Mouse (Mus musculus) MEL (cell line): ENCODE results near the gene Slc22a23. TPM values are rescaled to one million over a fixed set of nuclear protein-coding genes. Genes with fewer than 3 reads are reported as not detected.

Source experiments
- DNase-seq: peaks from one replicate; pipeline ENCODE4 v3.0.0; 2011; ENCODE audit warnings: low read depth, low spot score
- H3K27ac ChIP-seq: 2 replicates; pipeline ENCODE4 v1.5.1; 2012; ENCODE audit warnings: low read depth, mild to moderate bottlenecking, control low read depth, low read length, moderate library complexity; ENCODE audit not compliant: control insufficient read depth
- H3K27me3 ChIP-seq, 2 experiments: fragments of 150-350 bp in 1 of 2; sonication (generic) in 1 of 2; 2 replicates each; pipeline ENCODE4 v1.6.1; 2012; ENCODE audit warnings: low read length in 2 of 2, mild to moderate bottlenecking in 2 of 2, improper control_type of control experiment in 1 of 2, moderate library complexity in 1 of 2; ENCODE audit not compliant: insufficient read depth in 2 of 2, control insufficient read depth in 1 of 2
- H3K36me3 ChIP-seq, 2 experiments: 2 replicates each; pipeline ENCODE4 v1.6.1; 2012 to 2014; ENCODE audit warnings: low read length in 2 of 2, improper control_type of control experiment in 1 of 2, inconsistent platforms in 1 of 2, mild to moderate bottlenecking in 1 of 2; ENCODE audit not compliant: insufficient read depth in 2 of 2, control insufficient read depth in 1 of 2
- H3K4me1 ChIP-seq, 2 experiments: fragments of 150-350 bp in 1 of 2; sonication (generic) in 1 of 2; 2 replicates each; pipeline ENCODE4 v1.6.1; 2012; ENCODE audit warnings: low read length in 2 of 2, improper control_type of control experiment in 1 of 2, mild to moderate bottlenecking in 1 of 2; ENCODE audit not compliant: insufficient read depth in 2 of 2, control insufficient read depth in 1 of 2
- H3K4me3 ChIP-seq, 2 experiments: fragments of 150-350 bp in 1 of 2; sonication (generic) in 1 of 2; 2 replicates each; pipeline ENCODE4 v1.5.1; 2012; ENCODE audit warnings: low read depth in 2 of 2, low read length in 2 of 2, mild to moderate bottlenecking in 2 of 2, moderate library complexity in 2 of 2, control low read depth in 1 of 2, improper control_type of control experiment in 1 of 2; ENCODE audit not compliant: control insufficient read depth in 1 of 2, insufficient read depth in 1 of 2
- H3K79me2 ChIP-seq: 2 replicates; pipeline ENCODE4 v1.6.1; 2012; ENCODE audit warnings: mild to moderate bottlenecking, low read length, moderate library complexity; ENCODE audit not compliant: control insufficient read depth, poor library complexity, insufficient read depth
- H3K9ac ChIP-seq: 2 replicates; pipeline ENCODE4 v1.6.1; 2012; ENCODE audit warnings: low read depth, mild to moderate bottlenecking, control low read depth, low read length, moderate library complexity; ENCODE audit not compliant: control insufficient read depth, poor library complexity, severe bottlenecking
- H3K9me3 ChIP-seq: fragments of 150-350 bp; sonication (generic); replicated peaks from 2 replicates; pipeline ENCODE4 v1.6.1; 2012; ENCODE audit warnings: mild to moderate bottlenecking, low read length, improper control_type of control experiment, moderate library complexity; ENCODE audit not compliant: insufficient read depth
- E2F4 ChIP-seq: IDR thresholded peaks from 2 replicates; pipeline ENCODE4 v1.6.1; 2011; ENCODE audit warnings: low read depth, low read length, improper control_type of control experiment, borderline replicate concordance
- JUND ChIP-seq: IDR thresholded peaks from 2 replicates; pipeline ENCODE4 v1.6.1; 2011; ENCODE audit warnings: low read depth, mild to moderate bottlenecking, improper control_type of control experiment, low read length
- MAX ChIP-seq: IDR thresholded peaks from 2 replicates; pipeline ENCODE4 v1.6.1; 2011; ENCODE audit warnings: low read length, improper control_type of control experiment
- MXI1 ChIP-seq: IDR thresholded peaks from 2 replicates; pipeline ENCODE4 v1.6.1; 2011; ENCODE audit warnings: mild to moderate bottlenecking, low read depth, low read length, improper control_type of control experiment
- MYB ChIP-seq: IDR thresholded peaks from 2 replicates; pipeline ENCODE4 v1.6.1; 2011; ENCODE audit warnings: mild to moderate bottlenecking, low read depth, low read length, improper control_type of control experiment
- MYC ChIP-seq: IDR thresholded peaks from 2 replicates; pipeline ENCODE4 v1.6.1; 2011; ENCODE audit warnings: low read depth, mild to moderate bottlenecking, low read length, improper control_type of control experiment, moderate library complexity
- NRF1 ChIP-seq: IDR thresholded peaks from 2 replicates; pipeline ENCODE4 v1.6.1; 2014; ENCODE audit warnings: low read depth, mild to moderate bottlenecking, inconsistent platforms, low read length, improper control_type of control experiment, moderate library complexity; ENCODE audit not compliant: poor library complexity, insufficient read depth, severe bottlenecking
- POLR2A ChIP-seq, 2 experiments: IDR thresholded peaks; 2 replicates each; pipeline ENCODE4 v1.6.1; 2011 to 2012; ENCODE audit warnings: low read length in 2 of 2, mild to moderate bottlenecking in 2 of 2, control low read depth in 1 of 2, improper control_type of control experiment in 1 of 2, low read depth in 1 of 2, moderate library complexity in 1 of 2; ENCODE audit not compliant: control insufficient read depth in 1 of 2, insufficient read depth in 1 of 2, poor library complexity in 1 of 2
- POLR2AphosphoS5 ChIP-seq: IDR thresholded peaks from 2 replicates; pipeline ENCODE4 v1.6.1; 2012; ENCODE audit warnings: low read depth, borderline replicate concordance, mild to moderate bottlenecking, inconsistent platforms, low read length, moderate library complexity, mixed read lengths
- RCOR1 ChIP-seq: IDR thresholded peaks from 2 replicates; pipeline ENCODE4 v1.6.1; 2012; ENCODE audit warnings: low read depth, mild to moderate bottlenecking, inconsistent platforms, low read length, improper control_type of control experiment
- SIN3A ChIP-seq: IDR thresholded peaks from 2 replicates; pipeline ENCODE4 v1.6.1; 2012; ENCODE audit warnings: low read length, improper control_type of control experiment, inconsistent platforms
- TAL1 ChIP-seq: IDR thresholded peaks from 2 replicates; pipeline ENCODE4 v1.6.1; 2012; ENCODE audit warnings: mild to moderate bottlenecking, inconsistent platforms, low read length, moderate library complexity, mixed read lengths
- TCF12 ChIP-seq: IDR thresholded peaks from 2 replicates; pipeline ENCODE4 v1.6.1; 2014; ENCODE audit warnings: low read depth, mild to moderate bottlenecking, inconsistent platforms, low read length, improper control_type of control experiment, moderate library complexity
- UBTF ChIP-seq: IDR thresholded peaks from 2 replicates; pipeline ENCODE4 v1.6.1; 2012; ENCODE audit warnings: low read depth, mild to moderate bottlenecking, inconsistent platforms, low read length, improper control_type of control experiment, moderate library complexity, borderline replicate concordance; ENCODE audit not compliant: insufficient read depth
- USF1 ChIP-seq: IDR thresholded peaks from 2 replicates; pipeline ENCODE4 v1.6.1; 2014; ENCODE audit warnings: low read depth, mild to moderate bottlenecking, inconsistent platforms, low read length, improper control_type of control experiment, moderate library complexity
- ZC3H11A ChIP-seq: IDR thresholded peaks from 2 replicates; pipeline ENCODE4 v1.6.1; 2012; ENCODE audit warnings: low read depth, mild to moderate bottlenecking, inconsistent platforms, low read length, improper control_type of control experiment
- ZKSCAN1 ChIP-seq: IDR thresholded peaks from 2 replicates; pipeline ENCODE4 v1.6.1; 2012; ENCODE audit warnings: low read depth, mild to moderate bottlenecking, inconsistent platforms, low read length, improper control_type of control experiment, moderate library complexity
- ZMIZ1 ChIP-seq: IDR thresholded peaks from 2 replicates; pipeline ENCODE4 v1.6.1; 2012; ENCODE audit warnings: low read depth, mild to moderate bottlenecking, inconsistent platforms, low read length, improper control_type of control experiment, moderate library complexity
- polyA plus RNA-seq, 2 experiments: library from polyadenylated mRNA; stranded (reverse) in 1 of 2; unstranded in 1 of 2; fragments of >175 nt in 1 of 2; fragments of >200 nt in 1 of 2; gene quantifications; 2 replicates each; pipeline versions ENCODE4 v1.2.1 to v1.2.4; 2012; ENCODE audit warnings: low replicate concordance in 2 of 2, low read depth in 1 of 2; ENCODE audit not compliant: insufficient read length in 2 of 2, insufficient read depth in 1 of 2, missing spikeins in 1 of 2
- total RNA-seq: library from RNA; depleted of rRNA; stranded (reverse); fragments of 300-350 nt; gene quantifications from 2 replicates; pipeline ENCODE4 v1.2.3, GENCODE M21; 2012

Slc22a23 gene
- total and polyA plus RNA-seq, 3 experiments: 22.2 to 24.3 TPM; not detected in 1

GRCm38 (mm10) chr13:34131708-34132060 lies 213.3 kb downstream of the Slc22a23 start:
- H3K9me3 ChIP-seq: no peaks in the 10 kb centered on the region
- no peak overlapping the region for H3K4me3 ChIP-seq
- no peaks in the 10 kb centered on the region for H3K27me3 ChIP-seq
- peaks cover 0 to 4% of the 10 kb centered on the region in 2 experiments; a peak in 1 of 4 replicates for H3K36me3 ChIP-seq
- H3K9ac ChIP-seq: no peak overlapping the region
- H3K4me1 ChIP-seq: peaks cover 0 to 12% of the 10 kb centered on the region in 2 experiments; a peak in 2 of 4 replicates
- no peak for TF ChIP-seq USF1
- no peak for TF ChIP-seq MYC
- no peak for TF ChIP-seq POLR2AphosphoS5
- TF ChIP-seq JUND: no peak
- no peak for TF ChIP-seq RCOR1
- no peak for TF ChIP-seq ZMIZ1
- TF ChIP-seq TCF12: no peak
- TF ChIP-seq POLR2A (IDR thresholded peaks at IDR 0.05; ENCODE audit: control insufficient read depth in 1 of 2, insufficient read depth in 1 of 2, low read depth in 1 of 2, low read length in 2 of 2, poor library complexity in 1 of 2): no peak
- no peak for TF ChIP-seq E2F4
- TF ChIP-seq TAL1: no peak
- no peak for TF ChIP-seq ZKSCAN1
- TF ChIP-seq MXI1: no peak
- no peak for TF ChIP-seq MAX
- no peak for TF ChIP-seq NRF1
- no peak for TF ChIP-seq ZC3H11A
- TF ChIP-seq MYB: no peak
- no peak overlapping the region for H3K27ac ChIP-seq
- no peaks in the 10 kb centered on the region for H3K79me2 ChIP-seq
- no peak for DNase-seq

GRCm38 (mm10) chr13:34131011-34131707 lies 213.8 kb downstream of the Slc22a23 start:
- no peak overlapping the region for H3K27ac ChIP-seq
- peaks cover 0 to 12% of the 10 kb centered on the region in 2 experiments; a peak in 2 of 4 replicates for H3K4me1 ChIP-seq
- H3K9ac ChIP-seq: peak overlapping the region; percentile 43; the same call in 1 of the 2 replicates
- no peak for TF ChIP-seq NRF1
- TF ChIP-seq MXI1: 0 out of 2 replicates have a peak, but pooled peaks have one; percentile 20
- no peak for TF ChIP-seq UBTF
- peak; percentile 49 for TF ChIP-seq SIN3A
- H3K27me3 ChIP-seq: no peaks in the 10 kb centered on the region
- H3K79me2 ChIP-seq: no peaks in the 10 kb centered on the region
- DNase-seq: peak; percentile 80
- no peaks in the 10 kb centered on the region for H3K9me3 ChIP-seq
- H3K36me3 ChIP-seq: peaks cover 0 to 4% of the 10 kb centered on the region in 2 experiments; a peak in 1 of 4 replicates
- peak overlapping the region; percentile 67 to 72 for H3K4me3 ChIP-seq
